Mouse (Mus musculus) fat pad, adult 2 months (tissue): ENCODE measurements around the gene E330021D16Rik.

Experiments
- DNase-seq: peaks from one replicate; pipeline ENCODE4 v3.0.0-alpha.2; 2011; ENCODE audit warnings: low read depth, low spot score; ENCODE audit errors: extremely low read depth

E330021D16Rik gene

DNA sequence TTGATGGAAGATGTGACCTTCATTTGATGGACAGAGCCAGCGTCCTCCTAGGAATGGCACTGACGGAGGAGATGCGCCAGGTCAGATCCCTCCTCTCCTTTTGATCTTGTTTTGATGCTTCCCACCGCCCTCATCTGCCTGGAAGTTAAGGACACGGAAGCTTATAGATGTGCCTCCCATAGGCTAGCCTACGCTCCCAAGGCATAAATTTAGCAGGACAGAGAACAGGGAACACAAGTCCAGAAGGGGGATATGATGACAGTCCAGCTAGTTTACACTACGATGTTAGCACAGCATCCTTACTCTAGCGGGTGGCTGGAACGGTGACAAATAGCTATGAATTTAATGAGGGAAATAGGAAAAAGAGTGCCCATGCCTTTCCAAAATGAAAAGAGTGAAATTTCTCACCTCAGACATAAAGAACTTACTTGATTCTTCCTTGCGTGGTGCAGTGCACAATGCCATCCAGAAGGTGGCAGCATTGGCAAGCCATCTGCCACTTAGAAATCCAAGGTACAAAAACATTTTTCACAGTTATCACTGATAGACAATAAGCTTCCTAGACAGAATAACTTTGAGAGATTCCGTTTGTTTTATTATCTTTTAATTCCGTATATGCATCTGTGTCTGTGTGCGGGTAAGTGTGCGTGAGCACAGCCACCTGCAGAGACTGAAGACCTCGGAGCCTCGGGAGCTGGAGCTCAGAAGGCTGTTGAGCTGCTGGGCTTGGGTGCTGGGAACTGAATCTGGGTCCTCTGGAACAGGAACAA is 6.9 kb upstream of the E330021D16Rik start:
- DNase-seq = no peak

DNA sequence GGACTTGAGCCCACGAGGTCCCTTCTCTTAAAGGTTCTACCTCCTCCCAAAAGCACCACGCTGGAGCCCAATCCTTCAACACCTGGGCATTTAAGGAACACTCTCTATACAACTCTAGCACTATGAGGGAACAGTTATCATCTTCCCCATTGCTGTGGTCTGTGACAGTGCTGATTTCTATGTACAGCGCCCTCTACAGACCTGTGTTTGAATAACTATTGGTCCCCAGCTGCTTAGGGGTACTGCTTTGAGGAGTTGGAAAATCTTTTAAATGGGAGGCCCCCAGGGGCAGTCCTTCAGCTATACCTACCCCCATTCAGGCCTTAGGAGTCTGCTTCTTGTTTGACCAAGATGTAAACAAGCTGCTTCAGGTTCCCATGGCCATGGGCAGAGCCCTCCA is 5.7 kb upstream of the E330021D16Rik start:
- DNase-seq = no peak

DNA sequence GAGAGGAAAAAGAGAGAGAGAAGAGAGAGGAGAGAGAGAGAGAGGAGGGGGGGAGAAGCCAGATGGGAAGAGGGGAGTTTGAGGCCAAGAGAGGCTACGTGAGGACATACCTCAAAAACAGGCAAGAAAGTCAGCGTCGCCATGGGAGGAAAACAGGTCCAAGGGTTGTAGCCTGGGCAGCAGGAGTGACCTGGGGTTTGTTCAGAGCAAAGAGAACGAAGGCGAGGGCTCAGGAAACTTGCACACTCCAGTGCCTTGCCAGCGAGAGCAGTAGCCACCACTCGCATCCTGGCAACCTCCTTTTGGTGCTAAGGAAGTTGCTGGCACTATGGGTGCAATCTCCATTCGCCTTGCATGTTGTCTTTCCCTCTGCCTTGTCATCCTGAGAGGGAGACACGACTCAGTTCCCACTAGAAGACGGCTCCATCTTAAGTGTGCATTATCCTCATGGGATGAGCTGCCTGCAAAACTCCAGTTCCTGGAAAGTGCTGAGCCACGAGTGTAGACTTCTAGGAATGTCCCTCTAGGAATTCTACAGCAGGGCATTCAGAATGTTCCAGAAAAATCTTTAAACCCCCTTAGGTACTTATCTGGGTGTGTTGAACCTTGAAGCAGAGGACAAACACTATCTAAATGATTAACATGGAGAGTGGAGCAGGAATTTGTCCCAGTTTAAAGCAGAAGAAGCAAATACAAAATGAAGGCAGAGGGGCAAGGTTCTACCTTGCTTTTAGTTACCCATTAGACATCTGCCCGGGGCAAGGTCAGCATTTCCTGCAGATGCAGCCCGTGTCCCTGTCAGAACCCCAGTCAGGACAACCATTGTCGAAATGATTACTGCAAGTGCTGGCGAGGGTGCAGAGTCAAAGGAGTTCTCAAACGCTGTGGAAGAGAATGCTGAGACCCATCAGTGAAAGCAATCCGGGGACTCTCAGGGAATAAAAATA is 3.8 kb upstream of the E330021D16Rik start:
- no peak for DNase-seq

DNA sequence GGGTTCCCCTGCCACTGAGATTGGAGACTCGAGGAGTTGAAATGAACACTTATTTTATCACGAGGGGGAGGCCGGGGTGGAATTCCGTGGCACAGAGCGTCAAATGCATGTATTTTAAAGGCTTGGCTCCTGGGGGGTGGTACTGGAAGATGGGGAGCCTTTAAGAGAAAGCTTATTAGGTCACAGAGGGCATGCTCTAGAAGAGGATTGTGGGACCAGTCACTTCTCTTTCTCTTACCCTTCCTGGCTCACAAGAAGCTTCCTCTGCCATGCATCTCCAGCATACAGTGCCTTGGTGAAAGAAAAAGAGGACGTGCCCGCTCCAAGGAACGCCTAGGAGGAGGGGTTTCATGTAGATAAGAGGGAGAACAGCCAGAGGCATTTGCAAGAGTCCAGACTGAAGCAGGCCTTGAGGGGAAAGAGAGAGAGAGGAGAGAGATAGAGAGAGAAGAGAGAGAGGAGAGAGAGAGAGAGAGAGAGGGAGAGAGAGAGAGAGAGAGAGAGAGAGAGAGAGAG is 3.0 kb upstream of the E330021D16Rik start:
- no peak for DNase-seq

DNA sequence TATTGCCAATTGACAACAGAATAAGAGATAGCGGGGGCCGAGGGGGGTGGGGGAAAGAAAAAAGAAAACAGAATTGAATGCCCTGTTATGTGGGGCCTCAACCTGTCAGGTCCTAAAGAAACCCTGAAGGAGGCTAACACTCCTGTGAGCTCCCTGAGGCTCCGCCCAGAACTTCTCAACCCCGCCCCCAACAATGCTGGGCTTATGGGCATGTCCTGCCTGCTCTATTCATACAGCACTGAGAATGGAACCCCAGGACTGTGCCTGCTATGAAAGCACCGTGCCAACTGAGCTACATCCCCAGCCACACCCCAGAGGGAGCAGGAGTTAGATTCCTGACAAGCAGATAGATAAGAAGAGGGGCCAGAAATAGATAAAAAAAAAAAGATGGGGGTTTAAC is 2.5 kb upstream of the E330021D16Rik start:
- DNase-seq = no peak

DNA sequence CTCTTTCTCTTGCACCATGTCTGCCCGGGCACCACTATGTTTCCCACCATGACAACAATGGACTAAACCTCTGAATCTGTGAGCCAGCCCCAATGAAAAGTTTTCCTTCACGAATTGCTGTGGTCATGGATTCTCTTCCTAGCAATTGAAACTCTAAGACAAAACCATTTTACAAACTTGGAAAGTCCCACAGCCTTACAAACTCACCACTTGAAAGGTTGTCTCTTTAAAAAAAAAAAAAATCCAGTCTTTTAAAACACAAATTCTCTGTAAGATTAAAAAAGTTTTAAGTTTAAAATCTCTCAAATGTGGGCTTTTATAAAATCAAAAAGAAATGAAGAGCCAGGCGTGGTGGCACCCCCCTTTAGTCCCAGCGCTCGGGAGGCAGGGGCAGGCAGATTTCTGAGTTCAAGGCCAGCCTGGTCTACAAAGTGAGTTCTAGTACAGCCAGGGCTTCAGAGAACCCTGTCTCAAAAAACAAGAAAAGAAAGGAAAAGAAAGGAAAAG is 1.5 kb downstream of the E330021D16Rik start:
- no peak for DNase-seq

DNA sequence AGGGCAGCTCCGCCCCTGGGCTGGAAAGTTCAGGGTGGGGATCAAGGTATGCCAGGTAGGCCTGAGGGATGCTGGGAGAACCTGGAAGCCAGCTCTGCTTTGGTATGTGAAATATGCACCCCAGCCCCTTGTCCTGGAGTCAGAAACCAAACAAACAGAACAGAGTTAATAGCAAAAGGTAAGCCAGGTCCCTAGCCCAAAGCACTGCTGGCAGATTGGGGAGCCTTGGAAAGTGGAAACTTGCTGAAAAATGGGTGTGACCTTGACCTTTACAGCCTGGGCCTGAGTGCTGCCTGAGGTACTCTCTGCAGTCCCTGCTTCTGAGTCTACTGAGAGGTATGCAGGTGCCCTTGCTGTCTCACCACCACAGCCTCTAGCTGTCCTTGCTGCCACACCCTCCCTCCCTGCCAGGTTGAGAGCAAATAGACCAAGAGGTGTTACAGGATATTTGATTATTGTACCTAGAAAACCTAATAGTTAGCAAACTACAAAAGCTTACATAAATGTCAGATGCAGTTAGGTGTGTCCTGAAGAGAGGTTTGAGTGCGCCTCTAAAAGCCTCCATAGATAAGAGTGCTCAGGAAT is 7.7 kb downstream of the E330021D16Rik start:
- DNase-seq = no peak

DNA sequence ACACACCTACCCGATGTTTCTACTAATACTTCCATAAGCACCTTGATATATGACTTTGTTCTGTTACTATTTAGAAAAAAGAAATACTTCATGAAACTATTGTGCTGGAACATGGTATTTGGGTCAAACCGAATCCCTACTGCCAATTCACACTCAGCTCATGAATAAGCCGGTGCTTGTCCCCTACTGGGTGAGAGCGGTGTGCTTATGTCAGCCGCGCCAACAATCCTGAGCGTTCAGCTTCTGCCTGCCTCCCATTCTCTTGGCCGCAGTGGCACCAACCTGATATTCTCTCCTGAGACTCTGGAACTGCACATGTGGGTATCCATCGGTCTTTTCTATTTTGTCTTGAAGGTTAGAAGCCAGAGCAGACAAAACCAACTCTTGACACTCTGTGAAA is 18.5 kb downstream of the E330021D16Rik start:
- no peak for DNase-seq

DNA sequence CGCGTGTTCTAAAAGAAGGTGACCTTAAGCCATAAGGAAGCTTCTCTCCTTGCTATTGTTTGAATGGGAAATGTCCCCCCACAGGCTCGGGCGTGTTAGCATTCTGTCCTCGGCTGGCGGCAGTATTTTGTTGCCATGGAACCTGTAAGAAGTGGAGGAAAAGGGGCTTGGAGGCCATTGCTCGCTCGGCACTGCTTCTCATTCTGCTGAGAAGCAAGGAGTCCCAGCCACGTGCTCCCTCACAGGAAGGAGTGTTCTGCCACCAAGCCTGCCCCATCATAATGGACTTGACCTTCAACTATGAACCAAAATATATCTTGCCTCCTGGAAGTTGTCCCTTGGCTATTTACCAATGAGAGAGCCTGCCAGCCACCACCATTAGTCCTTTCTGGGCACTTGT is 25.1 kb downstream of the E330021D16Rik start:
- no peak for DNase-seq

DNA sequence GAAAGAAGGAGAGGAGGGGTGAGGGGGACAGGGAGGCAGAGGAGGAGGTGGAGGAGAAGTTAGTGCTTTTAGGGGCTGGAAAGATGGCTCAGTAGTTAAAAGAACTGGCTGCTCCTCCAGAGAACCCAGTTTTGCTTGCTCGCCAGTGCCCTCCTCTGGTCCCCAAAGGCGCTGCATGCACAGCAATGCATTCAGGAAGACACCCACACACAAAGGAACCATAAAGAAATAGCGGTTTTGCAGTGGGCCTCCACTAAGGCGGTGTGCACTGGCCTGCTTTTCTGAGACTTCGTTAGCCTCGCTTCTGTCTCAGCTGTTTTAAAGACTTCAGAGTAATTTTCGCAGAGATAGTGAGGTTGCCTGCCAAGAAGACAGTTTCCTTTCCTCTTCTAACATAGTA is 30.1 kb downstream of the E330021D16Rik start:
- DNase-seq = no peak

DNA sequence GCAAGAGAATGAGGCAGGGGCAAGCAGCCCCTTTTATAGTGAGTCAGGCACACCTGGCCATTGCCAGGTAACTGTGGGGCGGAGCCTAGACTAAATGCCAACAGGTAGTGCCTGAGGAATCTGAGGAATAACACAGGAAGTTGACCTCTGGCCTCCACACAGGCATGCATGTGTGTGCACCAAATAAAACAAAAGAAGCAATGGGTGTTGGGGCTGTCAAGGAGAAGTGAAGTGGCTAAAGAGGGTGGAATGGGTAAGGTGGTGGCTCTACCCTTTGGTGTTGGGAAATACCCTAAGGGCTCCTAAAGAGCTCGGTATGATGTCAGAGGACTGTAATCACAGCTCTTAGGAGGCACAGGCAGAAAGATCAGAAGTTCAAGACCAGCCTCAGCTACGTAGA is 32.2 kb downstream of the E330021D16Rik start:
- DNase-seq = no peak

DNA sequence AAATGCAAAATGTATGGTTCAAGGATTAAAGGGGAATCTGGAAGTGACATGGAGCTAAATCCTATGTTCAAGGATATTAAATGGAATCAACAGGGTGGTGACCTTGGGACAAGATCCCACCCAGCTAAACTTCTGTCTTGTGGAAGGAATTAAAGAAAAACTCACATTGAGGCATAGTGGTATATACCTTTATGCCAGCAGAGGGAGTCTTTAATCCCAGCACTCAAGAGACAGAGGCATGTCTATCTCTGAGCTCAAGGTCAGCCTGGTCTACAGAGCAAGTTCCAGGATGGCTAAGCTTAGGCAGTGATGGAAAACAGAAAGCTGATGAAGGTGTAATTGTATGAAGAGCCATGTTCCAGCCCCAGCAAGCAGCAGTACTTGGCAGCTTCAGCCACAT is 39.3 kb downstream of the E330021D16Rik start:
- DNase-seq = no peak

DNA sequence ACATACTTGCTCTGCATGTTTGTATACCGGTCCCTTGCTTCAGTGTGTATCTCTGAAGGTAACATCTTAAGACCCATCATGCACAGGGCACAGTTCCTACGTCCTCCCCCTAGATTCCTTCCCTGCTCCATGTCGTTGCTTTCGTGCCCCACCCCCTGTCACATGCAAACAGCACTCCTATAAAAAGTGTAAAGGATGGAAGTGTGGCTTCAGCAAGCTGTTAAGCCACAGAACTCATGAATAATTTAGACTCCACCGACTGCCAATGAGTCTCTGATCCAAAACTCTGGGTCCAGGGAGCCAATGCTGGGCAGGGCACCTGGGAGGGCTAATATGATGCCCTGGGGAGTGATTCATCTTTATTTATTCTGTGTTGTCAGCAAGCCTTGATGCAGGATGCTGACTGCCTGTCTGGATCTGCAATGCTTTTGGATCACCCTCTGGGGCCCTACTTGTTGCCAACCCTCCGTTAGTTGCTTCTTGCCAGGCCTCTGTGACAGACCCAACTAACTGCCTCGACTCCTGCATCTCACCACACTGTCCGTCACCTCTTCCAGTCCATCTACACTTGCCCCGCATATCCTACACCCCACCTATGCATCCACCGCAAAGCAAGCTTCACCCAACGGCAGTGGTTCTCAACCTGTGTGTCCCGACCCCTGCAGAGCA is 50.8 kb downstream of the E330021D16Rik start:
- DNase-seq = no peak

DNA sequence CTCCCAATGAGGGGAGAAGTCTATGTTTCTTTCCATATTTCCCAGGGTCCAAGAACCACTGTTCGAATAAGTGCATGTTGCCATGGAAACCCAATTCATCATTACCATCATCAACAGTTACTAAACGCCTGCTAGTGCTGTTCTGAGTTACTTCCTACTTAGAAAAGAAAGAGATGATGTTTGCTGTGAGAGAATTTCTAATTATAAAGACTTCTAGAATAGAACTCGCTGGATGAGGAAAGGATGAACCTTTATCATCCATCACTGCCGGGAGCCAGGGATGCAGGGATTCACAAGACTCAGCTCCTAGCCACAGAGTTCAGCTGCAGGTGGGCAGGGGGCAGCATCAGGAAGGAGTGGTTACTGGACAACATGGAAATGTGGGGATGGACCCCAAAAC is 51.4 kb downstream of the E330021D16Rik start:
- no peak for DNase-seq

DNA sequence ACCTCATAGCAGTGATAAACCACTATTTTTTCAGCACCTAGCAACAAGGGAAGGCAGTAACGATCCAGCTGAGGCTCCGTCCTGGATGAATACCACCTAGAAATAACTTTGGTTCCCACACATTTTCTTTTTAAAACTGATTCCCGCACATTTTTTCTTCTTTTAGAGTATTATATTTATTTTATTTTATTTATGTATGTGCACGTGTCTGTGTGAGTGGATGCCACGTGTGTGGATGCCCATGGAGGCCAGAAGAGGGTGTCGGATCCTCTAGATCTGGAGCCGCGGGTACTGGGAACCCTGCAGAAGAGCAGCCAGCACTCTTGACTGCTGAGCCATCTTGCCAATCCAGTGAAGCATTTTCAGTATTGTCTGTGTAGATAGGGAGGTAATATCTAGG is 52.1 kb downstream of the E330021D16Rik start:
- no peak for DNase-seq

DNA sequence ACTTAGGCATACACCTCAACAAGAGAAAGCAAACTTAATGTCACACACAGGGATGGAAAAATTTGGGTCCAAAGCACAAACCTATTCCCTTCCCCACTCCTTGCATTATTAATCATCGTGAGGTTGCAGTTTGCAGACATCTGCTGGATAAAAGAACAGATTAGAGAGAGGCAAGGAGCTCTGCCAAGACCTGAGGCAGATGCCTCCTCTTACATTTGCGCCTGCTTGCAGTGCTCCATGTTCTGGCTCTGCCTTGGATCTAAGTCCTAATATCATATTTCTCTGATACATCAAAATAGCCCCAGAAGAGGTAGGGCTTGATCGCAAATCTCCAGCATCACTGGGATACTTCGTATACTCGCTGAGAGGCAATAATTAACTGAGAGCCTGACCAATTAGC is 56.9 kb downstream of the E330021D16Rik start:
- DNase-seq = no peak

DNA sequence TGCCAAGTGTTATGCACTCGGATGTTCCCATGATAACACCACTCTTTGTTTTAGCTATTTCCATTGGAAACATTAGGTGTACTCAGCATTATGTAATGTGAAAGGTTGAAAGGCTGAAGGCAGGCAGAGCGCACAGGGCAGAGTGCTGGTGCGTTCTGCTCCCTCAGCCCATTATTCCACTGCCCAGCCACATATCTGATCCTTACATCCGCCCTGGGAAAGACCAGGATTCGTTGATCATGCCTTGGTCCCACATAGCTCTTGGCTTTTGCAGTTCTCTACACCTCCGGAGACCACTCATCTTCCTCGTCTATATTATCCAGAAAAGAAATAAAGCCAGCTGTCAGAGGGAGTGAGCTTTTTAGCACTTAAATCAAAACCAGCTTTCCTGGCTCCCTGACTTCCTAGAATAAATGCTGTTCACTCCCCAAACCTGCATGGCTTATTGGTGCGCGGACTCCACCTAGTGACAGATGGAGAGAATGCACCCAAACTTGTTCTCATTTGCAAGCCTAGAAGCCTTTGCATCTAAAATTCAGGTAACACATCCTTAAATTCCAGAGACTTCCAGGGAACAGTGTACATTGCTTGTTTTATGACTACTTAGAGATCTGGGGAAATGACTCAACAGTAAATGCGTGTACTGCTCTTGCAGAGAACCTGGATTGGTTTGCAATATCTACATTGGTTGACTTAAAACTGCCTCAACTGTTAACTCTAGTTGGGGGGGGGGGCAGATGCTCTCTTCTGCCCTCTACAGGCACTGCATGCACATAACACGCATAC is 61.8 kb downstream of the E330021D16Rik start:
- no peak for DNase-seq
